Mouse (Mus musculus): ENCODE results near the gene Nol3. TPM values are rescaled to one million over a fixed set of nuclear protein-coding genes. Genes with fewer than 3 reads are reported as not detected.
A peak's percentile ranks its signal among the peaks of the same experiment; 100 is the strongest.

Gene Nol3
- total RNA-seq, 4 experiments from 2014 or later, result 10.6 to 13.8 (median 13.1) TPM

DNA sequence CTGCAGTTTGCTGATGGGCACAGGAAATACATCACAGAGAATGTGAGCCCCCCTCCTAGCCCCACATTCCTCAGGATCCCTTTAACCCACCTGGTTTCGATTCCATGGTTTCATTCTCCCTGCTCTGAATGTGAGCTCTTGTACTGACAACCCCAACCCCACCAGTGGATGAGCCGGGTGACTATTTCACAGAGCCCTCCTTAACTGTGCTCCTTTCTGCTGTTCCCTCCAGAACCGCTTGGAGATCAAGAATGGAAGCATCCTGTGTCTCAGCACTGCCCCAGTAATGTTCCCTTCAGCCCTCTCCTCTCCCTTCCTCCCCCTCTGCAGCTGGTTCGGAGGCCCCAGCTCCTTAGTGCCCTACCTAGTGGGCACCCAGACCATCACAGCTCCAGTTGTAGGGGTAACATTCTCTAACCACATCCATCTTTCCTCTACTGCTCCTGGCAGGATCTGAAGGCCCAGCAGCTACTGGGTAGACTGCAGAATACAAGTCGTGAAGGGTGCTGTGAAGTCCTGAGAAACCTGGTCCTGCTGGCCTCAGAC, 30.3 kb downstream of the Nol3 start:
- DNase-seq (ENCODE audit: low spot score in 2 of 2), result no peak

DNA sequence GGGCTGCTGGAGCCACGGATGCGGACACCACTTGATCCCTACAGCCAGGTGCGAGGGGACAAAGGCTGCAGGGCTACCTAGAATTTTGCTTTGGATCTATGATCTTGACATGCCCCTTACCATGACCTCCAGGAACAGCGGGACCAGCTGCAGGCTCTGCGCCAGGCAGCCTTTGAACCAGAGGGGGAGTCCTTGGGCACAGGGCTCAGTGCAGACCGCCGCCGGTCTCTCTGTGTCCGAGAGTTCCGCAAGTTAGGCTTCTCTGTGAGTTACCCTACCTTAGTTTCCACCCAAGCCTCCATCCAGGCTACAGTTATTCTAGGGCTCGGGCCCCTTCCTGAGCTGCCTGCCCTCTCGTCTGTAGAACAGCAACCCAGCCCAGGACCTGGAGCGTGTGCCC, 31.7 kb downstream of the Nol3 start:
- no peak for DNase-seq (ENCODE audit: low spot score in 2 of 2)

GRCm38 (mm10) chr8:105308428-105308827, 32.5 kb downstream of the Nol3 start:
- DNase-seq (ENCODE audit: low spot score in 2 of 2), result no peak

DNA sequence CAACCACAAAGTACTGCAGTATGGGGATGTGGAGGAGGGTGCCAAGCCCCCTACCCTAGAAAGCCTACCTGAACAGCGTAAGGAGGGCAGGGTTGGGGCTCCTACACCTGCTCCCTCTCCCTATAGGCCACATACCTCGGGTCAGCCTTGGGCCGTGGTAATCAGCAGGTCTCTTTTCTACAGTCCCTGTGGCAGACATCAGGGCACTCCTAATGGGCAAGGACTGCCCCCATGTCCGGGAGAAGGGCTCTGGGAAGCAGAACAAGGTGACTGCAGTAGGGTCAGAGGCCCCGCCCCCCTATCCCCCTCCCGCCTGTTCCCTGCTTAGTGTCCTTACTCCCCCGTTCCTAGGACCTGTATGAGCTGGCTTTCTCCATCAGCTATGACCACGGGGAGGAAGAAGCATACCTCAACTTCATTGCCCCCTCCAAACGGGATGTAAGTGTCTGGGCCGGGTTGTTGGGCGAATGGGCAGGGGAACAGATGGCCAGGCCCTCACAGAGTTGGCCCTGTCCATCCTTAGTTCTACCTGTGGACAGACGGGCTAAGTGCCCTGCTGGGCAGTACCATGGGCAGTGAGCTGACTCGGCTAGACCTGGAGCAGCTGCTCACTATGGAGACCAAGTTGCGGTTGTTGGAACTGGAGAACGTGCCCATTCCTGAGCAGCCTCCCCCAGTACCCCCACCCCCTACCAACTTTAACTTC, 33.4 kb downstream of the Nol3 start:
- no peak for DNase-seq (ENCODE audit: low spot score in 2 of 2)

DNA sequence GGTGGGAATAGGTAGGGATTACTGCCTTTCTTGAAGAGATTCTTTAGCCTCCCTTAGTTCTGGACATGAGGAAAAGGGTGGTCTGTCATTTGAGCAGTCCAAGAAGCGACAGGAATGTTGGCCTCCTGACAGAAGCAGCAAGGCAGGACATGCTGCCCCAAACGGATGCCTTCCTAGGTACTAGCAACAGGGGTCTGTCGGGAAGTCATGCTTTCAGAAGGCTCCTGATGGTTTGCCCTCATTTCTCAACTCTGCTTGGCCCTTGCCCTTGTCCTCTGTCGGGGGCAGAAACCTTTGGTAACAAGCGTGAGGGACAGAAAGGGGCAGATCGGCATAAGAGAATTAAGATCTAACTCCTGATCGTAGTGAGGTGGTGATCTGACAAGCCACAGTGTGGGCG, 34.2 kb downstream of the Nol3 start:
- no peak for DNase-seq (ENCODE audit: low spot score in 2 of 2)

GRCm38 (mm10) chr8:105311718-105312117, 35.8 kb downstream of the Nol3 start:
- no peak for DNase-seq (ENCODE audit: low spot score in 2 of 2)

- DNase-seq (ENCODE audit: low spot score in 2 of 2), result no peak
Observed at GRCm38 (mm10) chr8:105312891-105313481, 37.0 kb downstream of the Nol3 start.

DNA sequence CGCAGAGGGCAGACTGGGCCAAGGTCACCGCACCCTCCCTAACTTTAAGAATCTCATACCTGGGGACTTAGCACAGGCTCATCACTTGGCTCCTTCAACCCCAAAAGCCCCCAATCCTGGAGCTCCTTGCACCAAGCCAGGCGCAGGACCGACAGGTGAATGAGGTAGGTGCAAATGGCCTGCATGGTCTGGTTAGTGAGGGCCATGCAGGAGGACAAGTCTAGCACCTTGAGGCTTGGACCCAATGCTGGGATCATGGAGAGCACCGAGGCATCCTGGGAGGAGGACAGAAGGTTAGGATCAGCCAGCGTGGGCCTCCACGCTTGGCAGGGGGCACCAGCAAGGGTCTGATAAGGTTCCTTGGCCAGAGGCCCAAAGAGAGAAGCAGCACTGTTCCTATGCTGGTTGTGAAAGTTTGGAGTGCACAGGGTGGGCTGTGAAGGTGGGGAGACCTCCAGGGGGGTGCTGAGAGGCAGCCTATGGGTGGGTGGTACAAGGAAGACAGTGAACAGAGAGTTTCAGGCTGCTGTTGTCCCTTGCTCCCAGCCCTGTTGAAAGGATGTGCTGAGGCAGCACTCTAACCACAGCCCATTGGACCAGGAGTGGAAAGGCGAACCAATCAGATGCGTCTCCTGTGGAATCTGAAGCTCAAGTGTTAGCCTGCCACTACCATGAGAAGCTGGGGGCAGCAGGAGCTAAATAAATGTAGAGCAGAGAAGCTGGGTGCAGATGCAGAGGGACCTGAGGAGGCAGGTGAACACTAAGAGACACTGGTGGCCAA, 37.9 kb downstream of the Nol3 start:
- no peak for DNase-seq (ENCODE audit: low spot score in 2 of 2)

DNA sequence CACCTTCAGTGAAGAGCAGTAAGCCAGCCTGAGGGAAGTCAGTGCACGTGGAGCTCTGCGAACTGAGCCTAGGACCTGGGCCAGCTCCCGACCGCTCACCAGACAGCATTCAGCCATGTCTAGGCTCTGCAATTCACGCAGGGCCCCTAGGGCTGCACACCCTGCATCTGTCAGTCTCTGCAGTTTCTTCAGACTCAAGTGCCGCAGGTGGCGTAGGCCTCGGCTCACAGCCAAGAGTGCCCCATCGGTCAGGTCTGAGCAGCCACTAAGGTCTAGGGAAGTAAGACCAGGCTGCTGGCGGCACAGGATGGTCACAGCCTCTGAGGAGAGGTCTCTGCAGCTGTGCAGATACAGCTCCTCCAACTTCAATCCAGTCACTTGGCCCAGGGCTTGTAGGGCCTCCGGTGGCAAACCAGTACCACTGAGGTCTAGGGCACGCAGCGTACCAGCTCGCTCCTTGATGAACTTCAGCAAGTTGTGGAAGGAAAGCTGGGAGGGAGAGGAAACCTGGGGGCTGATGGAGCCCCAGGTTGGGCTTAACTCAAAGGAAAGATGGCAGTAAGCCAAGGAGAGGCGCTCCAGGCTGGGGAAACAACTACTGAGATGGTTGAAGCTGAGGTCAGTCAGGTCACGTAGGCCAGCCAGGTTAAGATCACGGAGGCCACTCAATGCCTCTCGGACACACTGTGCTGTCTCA, 39.3 kb downstream of the Nol3 start:
- DNase-seq (ENCODE audit: low spot score in 2 of 2), result no peak

- no peak for DNase-seq (ENCODE audit: low spot score in 2 of 2)
Observed at GRCm38 (mm10) chr8:105317941-105318340, 42.0 kb downstream of the Nol3 start.

- DNase-seq (ENCODE audit: low spot score in 2 of 2), result no peak
Observed at GRCm38 (mm10) chr8:105318662-105319190, 42.8 kb downstream of the Nol3 start.

DNA sequence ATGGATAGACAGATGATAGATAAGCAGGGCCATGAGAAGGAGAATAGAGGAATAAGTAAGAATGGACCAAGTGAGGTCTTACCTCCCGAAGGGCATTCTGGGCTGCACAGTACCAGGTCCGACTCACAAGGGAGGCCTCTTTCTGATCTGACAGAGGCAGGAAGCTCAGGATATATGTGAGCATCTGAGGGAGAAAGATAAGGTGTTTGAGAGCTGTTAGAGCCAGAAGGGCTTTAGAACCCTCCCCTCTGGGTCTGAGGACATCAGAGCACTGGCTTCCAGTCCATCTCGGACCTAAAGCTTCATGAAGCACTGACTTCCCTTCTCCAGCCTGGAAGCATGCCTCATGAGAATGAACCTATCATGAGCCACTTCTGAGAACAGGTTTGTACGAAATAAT, 47.2 kb downstream of the Nol3 start:
- DNase-seq (ENCODE audit: low spot score in 2 of 2), result no peak

- no peak for DNase-seq (ENCODE audit: low spot score in 2 of 2)
Observed at GRCm38 (mm10) chr8:105325641-105326093, 49.7 kb downstream of the Nol3 start.

- DNase-seq (ENCODE audit: low spot score in 2 of 2), result peak; percentile 85 to 96
Observed at GRCm38 (mm10) chr8:105326141-105326672, 50.3 kb downstream of the Nol3 start, which contains the start of the genes Lrrc29 and Tmem208. TSS of gene Lrrc29 (minus strand) at chr8:105326278. TSS of gene Tmem208 (plus strand) at chr8:105326354.

- no peak for DNase-seq (ENCODE audit: low spot score in 2 of 2)
Observed at GRCm38 (mm10) chr8:105326968-105327367, 51.0 kb downstream of the Nol3 start.

GRCm38 (mm10) chr8:105330325-105330724, 54.4 kb downstream of the Nol3 start:
- no peak for DNase-seq (ENCODE audit: low spot score in 2 of 2)

GRCm38 (mm10) chr8:105331469-105331868, 55.5 kb downstream of the Nol3 start:
- no peak for DNase-seq (ENCODE audit: low spot score in 2 of 2)
